Mouse (Mus musculus) megakaryocyte-erythroid progenitor cell, adult 5-6 weeks (primary cell): ENCODE measurements around the gene Inpp4b. TPM values are rescaled to one million over a fixed set of nuclear protein-coding genes. Genes with fewer than 3 reads are reported as not detected.

Source experiments
- ATAC-seq: replicated peaks from 2 replicates; pipeline ENCODE4 v1.8.0; 2016; ENCODE audit warnings: mild to moderate bottlenecking, inconsistent platforms; ENCODE audit not compliant: severe bottlenecking, poor library complexity, low FRiP score, low TSS enrichment
- total RNA-seq, 2 experiments: library from RNA; stranded (forward) in 1 of 2; stranded (reverse) in 1 of 2; fragments of 200-1000, 215-1000 nt in 1 of 2; fragments of >200 nt in 1 of 2; fragmentation: Nextera tagmentation in 1 of 2; gene quantifications; 2 replicates each; pipeline ENCODE4 v1.2.3; 2014 to 2017

The Inpp4b gene
- total RNA-seq, 2 experiments from 2014 or later = 1.2 to 4.3 TPM

- ATAC-seq = no peak
Observed at GRCm38 (mm10) chr8:81768731-81769445, 426.5 kb downstream of the Inpp4b start.

DNA sequence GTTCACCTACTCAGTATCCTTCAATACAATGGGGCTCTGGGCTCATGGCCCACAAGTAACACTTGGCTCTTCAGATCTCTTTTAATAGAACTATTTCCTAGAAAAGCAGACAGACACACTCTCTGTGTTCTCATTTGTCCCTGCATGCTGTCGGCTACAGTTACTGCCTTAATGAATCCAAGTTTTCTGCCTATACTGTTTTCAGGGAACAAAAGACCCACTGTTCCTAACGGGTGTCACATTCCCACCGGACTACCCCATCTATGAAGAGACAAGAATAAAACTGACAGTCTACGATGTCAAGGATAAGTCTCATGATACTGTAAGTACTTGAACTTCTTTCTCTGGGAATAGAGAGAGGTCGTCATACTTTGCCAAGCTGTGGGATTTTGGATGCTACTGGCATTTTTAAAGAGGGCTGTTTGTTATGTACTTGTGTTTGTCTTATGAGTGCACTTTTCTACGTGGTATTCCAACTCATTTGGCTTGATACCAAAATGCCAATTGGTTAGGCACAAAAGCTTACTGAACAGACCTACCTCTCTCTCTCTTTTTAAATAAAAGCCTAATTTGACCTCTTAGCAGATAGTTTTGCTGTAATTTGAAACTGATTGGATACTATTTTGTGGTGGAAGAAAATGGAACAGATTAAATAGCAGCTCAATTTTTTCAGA lies 428.4 kb downstream of the Inpp4b start:
- no peak for ATAC-seq

- ATAC-seq = no peak
Observed at GRCm38 (mm10) chr8:81772855-81773254, 430.5 kb downstream of the Inpp4b start.

GRCm38 (mm10) chr8:81773305-81773965 lies 431.1 kb downstream of the Inpp4b start:
- ATAC-seq = peak; percentile 58

GRCm38 (mm10) chr8:81774010-81774409 lies 431.7 kb downstream of the Inpp4b start:
- peak; percentile 78 for ATAC-seq

DNA sequence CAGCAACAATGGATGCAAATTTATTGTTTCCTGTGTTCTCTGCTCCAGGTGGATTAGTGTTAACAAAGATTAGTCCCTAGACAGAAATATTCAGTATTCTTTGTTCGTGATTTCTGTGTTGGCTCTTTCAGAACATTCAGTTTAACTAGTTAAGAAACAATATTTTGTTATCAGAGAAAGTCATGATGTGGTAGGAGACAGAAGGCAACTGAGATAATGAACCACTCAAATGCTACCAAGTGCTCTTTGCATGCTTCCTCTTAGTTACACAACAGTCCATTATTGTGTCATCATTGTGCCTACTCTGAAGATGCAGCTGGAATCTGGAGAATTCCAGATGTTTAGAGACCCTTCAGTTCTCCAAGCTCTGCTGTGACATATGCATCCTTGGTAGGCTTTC lies 432.1 kb downstream of the Inpp4b start:
- peak; percentile 74 for ATAC-seq

DNA sequence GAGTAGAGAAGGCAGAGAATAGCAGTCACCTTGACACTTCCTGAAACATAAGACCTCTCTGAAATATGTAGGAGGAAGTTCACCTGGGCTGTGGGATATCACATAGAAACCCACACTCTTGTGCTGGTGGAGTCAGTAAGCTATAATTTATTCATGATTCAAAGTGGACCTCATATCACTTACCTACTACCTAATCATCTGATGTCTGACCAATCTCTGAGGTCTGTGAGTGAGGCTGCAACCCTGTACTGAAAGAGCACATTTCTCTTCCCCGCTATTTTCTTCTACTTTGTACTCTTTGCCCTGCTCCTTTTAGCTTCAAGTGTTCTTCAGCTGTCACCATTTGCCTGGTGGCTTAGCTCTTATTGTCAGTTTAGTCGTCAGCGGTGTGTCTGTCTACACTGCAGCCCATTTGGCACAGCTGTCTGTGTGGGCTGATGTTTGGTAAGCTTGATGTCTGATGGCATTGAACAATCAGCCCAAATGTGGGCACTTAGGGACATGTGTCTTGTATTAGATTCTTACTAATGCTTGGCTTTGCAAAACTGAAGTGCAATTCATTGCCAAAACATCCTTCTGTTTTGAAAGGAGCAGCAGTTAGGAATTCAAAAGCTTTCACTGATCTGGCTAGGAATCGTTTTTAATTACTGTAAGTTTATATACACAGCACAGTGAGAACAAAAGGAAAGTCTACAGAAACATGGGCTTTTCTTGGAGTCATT lies 434.3 kb downstream of the Inpp4b start:
- no peak for ATAC-seq

DNA sequence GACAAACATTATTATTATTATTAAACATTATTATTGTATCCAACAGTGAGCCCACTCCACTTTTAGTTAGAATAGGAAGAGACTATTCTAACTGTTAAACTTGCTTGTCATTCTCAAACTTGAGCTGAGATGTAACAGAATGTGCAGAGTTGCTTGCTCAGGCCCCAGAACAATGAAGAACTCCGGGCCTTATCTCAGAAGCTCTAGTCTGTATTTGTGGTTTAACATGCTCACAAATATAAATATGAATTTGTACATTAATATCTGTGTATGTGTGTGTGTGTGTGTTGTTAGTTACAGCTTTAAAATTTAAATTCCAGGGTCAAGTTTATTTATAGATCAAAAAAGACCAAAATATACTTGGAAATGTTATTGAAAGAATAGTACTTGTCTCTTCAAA lies 435.3 kb downstream of the Inpp4b start:
- no peak for ATAC-seq

DNA sequence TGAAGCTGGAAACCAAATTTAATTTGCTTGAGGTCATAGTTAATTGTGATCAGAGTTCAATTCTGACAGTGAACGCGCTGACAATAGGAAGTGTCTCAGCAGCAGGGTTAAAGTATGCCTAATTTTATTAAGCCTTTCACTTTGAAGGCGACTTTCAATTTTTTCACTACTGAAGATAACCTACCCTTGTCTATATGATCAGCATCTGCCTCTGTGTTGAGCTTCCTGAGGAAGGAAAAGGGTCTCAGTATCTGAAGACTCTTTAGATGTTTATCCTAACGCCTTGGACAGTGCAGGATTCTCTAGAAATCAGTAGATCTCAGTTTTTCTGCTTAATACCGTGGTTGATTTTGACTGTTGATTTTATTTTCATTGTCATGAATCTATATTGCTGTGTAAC lies 437.1 kb downstream of the Inpp4b start:
- ATAC-seq = no peak

GRCm38 (mm10) chr8:81780166-81780565 lies 437.8 kb downstream of the Inpp4b start:
- no peak for ATAC-seq

DNA sequence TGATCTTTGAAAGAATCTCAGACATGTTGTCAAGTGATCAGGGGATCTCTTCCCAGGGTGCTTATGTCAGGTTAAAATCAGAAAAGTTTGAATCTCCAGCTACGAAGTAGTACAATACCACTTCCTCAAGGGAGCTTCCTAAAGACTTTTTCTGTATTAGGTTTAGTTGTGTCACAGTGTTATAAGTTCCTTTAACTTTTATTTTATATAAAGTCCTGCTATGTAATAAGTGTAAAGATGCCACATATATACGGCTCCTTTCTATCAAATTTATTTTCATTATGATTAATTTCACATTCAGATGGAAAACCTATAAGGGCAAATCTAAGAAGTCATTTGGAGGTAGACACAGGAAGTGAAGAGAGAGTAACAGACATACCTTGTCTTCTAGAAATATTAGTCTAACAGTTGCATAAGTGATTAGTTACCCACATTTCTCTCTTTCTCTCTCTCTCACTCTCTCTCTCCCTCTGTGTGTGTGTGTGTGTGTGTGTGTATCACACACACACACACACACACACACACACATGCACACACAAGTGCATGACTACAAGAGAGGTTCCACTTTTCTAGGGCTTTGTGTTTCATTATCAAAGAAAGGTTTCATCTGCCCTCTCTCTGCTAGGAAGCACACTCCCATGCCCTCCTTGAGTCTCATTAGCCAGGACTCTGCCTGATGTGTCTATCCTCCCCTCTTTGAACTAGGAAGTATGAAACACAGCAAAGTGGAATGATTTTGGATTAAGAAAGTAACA lies 438.7 kb downstream of the Inpp4b start:
- no peak for ATAC-seq

DNA sequence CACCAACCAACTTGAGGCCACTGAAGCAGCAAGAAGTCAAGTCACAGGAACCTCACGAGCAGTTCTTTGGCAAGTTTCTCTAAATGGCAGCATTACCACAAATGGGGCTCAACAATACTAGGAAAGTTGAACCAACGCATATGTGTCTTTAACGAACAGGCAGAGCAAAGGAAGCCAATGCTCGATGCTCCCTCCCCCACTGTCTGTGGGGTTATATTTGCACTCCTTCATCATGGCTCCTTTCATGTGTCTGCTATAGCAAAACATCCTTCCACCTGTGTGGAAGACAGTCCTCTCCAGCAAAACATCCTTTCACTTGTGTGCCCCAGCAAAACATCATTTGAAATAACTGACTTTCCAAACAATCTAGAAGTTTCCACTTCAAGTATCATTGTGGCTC lies 440.4 kb downstream of the Inpp4b start:
- ATAC-seq = no peak

GRCm38 (mm10) chr8:81784775-81785174 lies 442.4 kb downstream of the Inpp4b start:
- no peak for ATAC-seq

GRCm38 (mm10) chr8:81788498-81788897 lies 446.1 kb downstream of the Inpp4b start:
- ATAC-seq = no peak

- no peak for ATAC-seq
Observed at GRCm38 (mm10) chr8:81792649-81793048, 450.3 kb downstream of the Inpp4b start.

DNA sequence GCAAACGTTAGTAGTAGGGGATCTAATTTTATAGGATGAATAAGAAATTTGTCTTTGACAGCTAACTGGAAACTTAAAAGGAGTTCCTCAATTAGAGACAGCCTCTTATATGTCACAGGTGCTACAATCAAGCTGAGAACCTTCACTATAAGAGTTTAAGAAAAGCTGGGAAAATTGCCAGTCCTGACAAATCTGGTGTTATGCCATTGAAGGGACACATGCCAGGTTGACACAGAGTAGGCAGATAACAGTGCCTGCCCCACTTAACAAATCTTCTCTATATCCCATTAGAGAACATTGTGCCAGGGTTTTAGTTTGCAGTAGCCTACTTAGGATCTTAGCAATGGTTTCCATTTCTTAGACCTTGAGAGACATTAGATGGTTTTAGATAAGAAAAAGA lies 456.1 kb downstream of the Inpp4b start:
- ATAC-seq = no peak

DNA sequence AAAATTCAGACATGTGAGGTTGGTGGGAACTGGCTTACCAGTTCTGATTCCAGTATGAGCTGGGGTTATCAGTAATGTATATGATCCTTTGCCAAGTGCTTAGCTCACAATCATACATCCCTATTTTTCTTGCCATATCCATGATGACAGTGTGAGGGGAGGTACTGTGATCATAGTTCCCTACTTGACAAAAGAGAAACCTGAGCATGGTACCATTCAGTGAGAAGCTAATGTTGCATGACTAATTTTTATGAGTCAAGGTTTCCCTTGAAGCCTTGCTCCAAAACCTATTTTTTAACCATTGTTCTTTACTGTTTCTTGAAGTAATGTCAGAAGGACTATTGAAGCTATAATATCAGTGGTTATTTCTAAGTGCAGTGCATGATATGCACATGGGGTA lies 458.4 kb downstream of the Inpp4b start:
- ATAC-seq = no peak

GRCm38 (mm10) chr8:81806797-81807196 lies 464.4 kb downstream of the Inpp4b start:
- ATAC-seq = peak; percentile 95

DNA sequence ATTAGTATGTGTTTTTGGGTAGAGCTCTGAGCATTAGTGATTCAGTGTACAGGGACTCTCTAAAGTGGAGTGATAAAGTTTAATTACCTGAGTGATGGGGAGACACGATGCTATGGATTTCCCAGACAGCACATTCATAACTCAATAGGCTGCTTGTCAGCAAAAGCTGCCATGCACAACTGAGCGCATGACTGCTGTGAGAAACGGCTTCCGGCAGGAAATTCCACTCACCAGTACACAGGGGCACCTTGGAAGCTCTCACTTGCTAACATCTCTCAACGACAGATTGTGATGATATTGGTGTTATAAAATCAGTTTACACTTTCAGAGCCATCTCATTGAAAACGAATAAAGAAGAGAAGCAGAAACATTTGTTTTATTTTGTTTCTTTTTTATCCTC lies 465.2 kb downstream of the Inpp4b start:
- ATAC-seq = no peak
